Mouse (Mus musculus) thymus, adult 2 months (tissue): Measurements from ENCODE around the gene Pygm.

ENCODE experiments used
- CTCF ChIP-seq: fragments of 200-500 bp; IDR thresholded peaks from 2 replicates; pipeline ENCODE4 v1.5.1; 2012; ENCODE audit warnings: mild to moderate bottlenecking, control low read depth, low read length, moderate library complexity, borderline replicate concordance; ENCODE audit not compliant: control insufficient read depth, poor library complexity, insufficient read depth; ENCODE audit errors: extremely low read depth
- POLR2A ChIP-seq: fragments of 200-500 bp; IDR thresholded peaks from 2 replicates; pipeline ENCODE4 v1.6.1; 2012; ENCODE audit warnings: mild to moderate bottlenecking, low read length, control low read depth, moderate library complexity; ENCODE audit not compliant: control insufficient read depth, poor library complexity, insufficient read depth; ENCODE audit errors: extremely low read depth

DNA sequence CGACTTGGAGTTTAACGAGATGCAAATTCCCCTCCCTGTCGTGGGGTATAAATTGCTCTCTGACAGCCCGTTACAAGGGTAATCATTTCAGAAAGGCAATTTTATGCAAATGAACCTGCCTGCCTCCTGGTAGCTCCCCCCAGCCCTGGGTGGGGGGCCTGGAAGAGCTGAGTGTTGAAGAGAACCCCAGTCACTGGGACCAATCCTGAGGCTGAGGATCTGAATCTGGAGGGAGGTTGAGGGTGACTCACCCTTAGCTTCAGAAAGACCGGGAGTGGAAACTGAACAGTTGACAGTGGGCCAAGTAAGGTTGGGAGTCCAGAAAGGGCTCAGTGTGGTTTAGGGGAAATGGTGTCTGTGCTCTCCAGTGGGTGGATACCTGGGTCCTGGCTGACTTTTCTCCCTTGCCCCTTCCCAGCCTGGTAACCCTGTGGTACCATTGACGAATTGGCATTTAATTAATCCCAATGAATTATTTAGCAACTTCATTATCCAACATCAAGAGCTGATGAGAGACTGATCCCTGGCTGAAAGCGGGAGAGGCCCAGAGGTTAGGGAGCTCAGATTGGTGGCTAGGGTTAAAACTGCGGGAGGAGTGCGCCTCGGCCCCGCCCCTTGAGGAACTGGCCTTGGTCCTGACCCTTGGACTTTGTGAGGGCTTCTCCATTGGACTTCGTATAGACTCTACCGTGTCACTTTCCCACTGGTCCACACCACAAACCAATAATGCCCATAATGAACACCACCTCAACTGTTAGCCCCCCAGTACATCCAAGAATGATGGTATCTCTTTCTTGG lies 42.7 kb downstream of the Pygm start:
- TF ChIP-seq CTCF (no peak), POLR2A (no peak)
